Mouse (Mus musculus): ENCODE data around the gene Clmn.

- TF ChIP-seq EP300 (IDR thresholded peaks at IDR 0.05) (no peak), CTCF (IDR thresholded peaks at IDR 0.05) (no peak)
Observed at GRCm38 (mm10) chr12:104716409-104716808, 148.5 kb downstream of the Clmn start.
